Mouse (Mus musculus): Measurements from ENCODE around the gene Foxo6.
A peak's percentile ranks its signal among the peaks of the same experiment; 100 is the strongest.

Foxo6 gene

DNA sequence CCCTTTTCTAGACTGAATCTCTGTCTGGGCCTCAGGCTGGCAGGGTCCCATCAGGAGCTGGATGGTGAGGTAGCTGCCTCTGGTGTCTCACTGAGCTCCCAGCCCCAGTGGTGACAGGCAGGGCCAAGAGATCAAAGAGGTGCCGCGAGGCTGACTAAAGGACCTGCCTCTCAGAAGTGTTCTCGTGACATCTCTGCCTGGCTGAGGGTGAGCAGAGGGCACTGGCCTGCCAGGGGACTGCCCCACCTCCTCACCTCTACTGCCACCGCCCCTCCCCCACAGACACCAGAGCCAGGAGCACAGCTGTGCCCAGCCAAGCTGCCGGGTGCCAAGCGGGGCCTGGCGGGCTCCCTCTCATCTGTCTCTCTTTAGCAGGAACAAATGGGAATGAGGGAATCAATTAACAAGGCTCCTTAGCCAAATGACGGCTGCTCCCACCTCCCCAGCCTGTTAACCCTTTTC, 38.3 kb downstream of the Foxo6 start:
- DNase-seq (ENCODE audit: low read depth, low spot score), result peak; percentile 54

GRCm38 (mm10) chr4:120247412-120247811, 39.7 kb downstream of the Foxo6 start:
- peak; percentile 45 for DNase-seq (ENCODE audit: low read depth, low spot score)

GRCm38 (mm10) chr4:120246086-120246485, 41.1 kb downstream of the Foxo6 start:
- no peak for DNase-seq (ENCODE audit: low read depth, low spot score)

DNA sequence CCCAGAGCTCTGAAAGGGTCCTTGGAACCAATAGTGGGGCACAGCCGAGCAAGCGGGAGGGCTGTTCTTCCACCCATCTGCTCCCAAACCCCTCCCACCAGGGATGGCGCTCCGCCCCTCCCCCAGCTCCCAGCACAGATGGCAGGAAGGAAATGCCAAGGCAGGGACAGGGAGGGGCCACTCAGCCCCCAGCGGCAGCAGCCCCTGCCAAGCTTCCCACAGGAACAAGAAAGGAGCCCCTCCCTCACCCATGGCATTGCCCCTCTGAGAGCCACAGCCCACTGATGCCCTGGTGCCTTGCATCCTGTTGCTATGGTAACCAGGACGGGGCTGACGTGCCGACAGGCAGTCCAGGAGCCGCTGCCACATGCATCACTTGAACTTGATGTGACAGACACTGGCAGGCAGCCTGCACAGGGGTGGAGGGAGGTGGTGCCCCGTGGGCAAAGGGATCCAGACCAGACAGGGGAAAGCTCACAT, 44.3 kb downstream of the Foxo6 start:
- peak; percentile 67 for DNase-seq (ENCODE audit: low read depth, low spot score)

GRCm38 (mm10) chr4:120241106-120241505, 46.0 kb downstream of the Foxo6 start:
- no peak for DNase-seq (ENCODE audit: low read depth, low spot score)

GRCm38 (mm10) chr4:120239419-120239818, 47.7 kb downstream of the Foxo6 start:
- no peak for DNase-seq (ENCODE audit: low read depth, low spot score)

- no peak for DNase-seq (ENCODE audit: low read depth, low spot score)
Observed at GRCm38 (mm10) chr4:120233243-120233642, 53.9 kb downstream of the Foxo6 start.

- DNase-seq (ENCODE audit: low read depth, low spot score), result no peak
Observed at GRCm38 (mm10) chr4:120232541-120232940, 54.6 kb downstream of the Foxo6 start.

DNA sequence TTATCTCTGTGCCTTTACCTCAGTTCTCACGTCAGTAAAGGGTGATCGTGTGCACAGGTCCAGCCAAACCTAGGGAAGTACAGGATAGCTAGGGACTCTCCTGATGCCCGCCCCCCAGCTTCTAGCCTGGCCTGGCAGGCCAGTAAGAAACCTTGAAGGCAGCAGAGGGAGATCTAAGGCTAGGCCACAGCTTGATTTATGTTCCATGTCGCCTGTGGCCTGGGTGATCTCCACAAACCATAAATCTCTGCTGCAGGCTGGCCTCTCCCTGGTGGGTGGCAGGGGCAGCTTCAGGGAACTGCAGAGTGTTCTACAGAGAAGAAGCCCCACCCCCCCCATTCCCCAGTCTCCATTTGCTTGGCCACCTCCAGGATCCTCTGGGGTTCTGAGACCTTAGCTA, 55.2 kb downstream of the Foxo6 start:
- peak; percentile 68 for DNase-seq (ENCODE audit: low read depth, low spot score)

GRCm38 (mm10) chr4:120230256-120230649, 56.9 kb downstream of the Foxo6 start:
- DNase-seq (ENCODE audit: low read depth, low spot score), result peak; percentile 71

DNA sequence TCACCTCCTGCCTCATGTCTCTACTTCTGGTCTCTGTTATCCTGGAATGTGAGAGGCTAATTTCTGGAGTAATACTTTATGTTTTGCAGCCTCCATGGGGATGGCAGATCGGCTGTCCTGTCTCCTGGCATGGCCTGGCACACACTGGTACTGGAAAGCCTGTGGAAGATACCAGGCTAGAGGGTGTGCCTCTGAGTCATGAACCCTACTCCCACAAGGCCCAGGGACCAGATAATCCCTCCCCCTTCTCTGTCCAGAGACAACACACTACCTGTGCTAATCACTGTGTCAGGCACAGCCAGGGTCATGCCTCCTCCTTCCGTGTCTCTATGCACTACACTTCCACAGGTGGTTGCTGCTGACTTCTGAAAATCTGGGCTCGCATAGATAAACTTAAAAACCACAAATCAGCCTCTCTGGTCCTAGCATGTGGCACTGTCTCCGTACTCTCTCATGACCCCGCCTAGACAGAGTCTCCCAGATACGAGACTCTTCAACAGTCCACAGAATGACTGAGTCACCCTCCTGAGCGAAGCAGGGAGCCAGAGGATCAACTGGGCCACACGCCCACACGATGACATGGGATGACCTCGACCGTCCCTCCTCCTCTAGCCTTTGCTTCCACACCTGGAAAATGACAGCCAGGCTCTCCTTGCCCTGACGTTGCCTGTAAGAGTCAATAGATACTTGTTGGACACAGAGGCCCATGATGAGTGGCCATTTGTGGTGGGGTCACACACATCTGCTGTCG, 57.5 kb downstream of the Foxo6 start:
- no peak for DNase-seq (ENCODE audit: low read depth, low spot score)

DNA sequence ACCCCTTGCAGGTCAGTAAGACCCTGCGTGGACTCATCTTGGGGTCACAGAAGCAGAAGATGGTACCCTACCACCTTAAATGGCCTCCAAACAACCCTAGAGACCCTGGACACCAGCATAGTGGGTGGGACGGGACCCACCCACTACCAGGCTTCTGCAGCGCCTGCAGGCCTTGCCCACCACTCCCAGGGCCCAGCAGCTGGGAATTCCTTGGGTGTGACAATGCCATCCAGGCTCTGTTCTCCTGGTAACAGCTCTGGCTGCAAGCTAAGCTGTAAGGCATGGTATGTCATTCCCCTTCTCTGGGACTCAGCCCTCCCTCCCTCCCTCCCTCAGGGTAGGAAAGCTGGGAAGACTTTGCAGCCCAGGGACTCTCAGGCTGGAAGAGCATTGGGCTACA, 58.5 kb downstream of the Foxo6 start:
- DNase-seq (ENCODE audit: low read depth, low spot score), result no peak

GRCm38 (mm10) chr4:120227224-120227623, 59.9 kb downstream of the Foxo6 start:
- DNase-seq (ENCODE audit: low read depth, low spot score), result no peak

DNA sequence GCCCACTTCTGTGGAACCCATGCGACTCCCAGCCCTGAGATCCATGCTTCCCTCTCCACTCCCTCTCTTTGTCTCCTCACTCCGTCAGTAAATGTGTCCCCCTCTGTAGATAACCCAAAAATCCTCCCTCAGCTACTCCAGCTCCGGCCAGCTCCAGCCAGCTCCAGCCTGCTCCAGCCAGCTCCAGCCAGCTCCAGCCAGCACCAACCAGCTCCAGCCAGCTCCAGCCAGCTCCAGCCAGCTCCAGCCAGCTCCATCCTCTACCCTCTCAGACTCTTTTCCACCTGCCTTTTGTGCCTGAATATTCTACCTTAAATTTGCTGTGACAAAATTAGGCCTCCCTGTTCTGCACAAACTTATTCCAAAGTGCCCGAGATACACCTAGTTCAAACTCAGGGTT, 60.5 kb downstream of the Foxo6 start:
- no peak for DNase-seq (ENCODE audit: low read depth, low spot score)

- DNase-seq (ENCODE audit: low read depth, low spot score), result peak; percentile 80
Observed at GRCm38 (mm10) chr4:120225135-120225780, 61.9 kb downstream of the Foxo6 start.

DNA sequence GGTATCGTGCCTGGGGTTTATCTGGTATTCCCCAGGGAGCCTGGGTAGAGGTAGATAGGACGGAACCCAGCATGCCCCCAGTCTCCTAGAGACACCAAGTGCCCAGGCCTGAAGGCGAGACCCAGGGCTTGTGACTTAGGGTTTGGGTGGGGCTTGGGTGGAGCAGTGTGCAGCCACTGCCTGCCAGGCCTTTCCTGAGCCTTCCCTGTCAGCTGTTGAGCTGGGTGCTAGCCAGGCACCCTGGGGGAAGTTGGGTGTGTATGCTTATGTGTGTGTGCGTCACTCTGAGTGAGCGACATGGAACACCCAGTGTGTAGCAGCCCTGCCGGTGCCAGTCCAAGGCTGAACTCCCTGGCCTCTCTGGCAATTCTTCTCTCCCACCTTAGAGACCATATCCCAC, 63.3 kb downstream of the Foxo6 start:
- DNase-seq (ENCODE audit: low read depth, low spot score), result no peak

DNA sequence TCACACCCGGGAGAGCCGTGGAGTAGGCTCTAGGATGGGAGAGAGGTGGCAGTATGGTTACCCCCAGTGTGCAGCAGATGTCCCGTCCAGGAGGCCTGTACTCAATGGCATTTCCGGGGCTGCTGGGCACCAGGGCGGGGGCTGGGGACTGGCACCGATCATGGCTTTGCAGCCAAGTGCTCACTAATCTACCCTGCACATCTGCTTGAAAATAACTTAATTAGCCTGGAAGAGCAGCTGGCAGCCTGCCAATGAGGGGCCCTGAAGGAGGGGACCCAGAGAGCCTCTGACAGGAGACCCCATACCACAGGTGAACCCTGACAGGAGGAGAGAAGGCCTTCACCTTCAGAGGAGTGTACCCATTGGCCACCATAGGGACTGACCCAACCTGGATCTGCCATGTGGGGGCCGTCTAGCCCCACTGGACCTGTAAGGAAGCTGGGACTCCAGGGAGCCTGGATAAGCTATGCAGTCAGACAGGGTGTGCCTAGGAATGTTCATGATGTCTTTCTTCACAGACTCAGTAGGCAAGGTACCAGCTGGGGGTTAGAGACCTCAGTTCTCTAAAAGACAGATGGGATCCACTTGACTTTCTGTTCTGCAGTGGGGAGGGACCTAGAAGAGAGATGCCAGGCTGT, 63.9 kb downstream of the Foxo6 start:
- no peak for DNase-seq (ENCODE audit: low read depth, low spot score)

- no peak for DNase-seq (ENCODE audit: low read depth, low spot score)
Observed at GRCm38 (mm10) chr4:120221708-120222107, 65.4 kb downstream of the Foxo6 start.

DNA sequence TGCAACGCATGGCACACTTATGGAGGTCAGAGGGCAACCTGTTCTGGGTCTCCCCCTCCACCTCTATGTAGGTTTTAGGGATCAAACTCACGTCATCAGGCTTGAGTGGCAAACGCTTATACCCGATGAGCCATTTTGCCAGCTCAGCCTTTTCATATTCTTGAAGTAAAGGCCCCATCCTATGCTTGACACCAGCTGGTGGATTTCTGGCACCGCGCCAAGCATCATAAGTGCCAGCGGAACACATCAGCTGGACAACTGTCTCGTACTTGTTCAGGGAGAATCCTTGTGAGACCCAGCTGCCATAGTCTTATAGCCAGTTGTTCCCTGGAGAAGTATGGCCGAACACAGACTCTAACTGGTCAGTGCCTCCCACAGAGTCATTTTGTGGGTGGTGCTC, 68.3 kb downstream of the Foxo6 start:
- no peak for DNase-seq (ENCODE audit: low read depth, low spot score)

Data from mesoderm, embryonic 11.5 days (tissue).